Mouse (Mus musculus): ENCODE results near the gene Pex10.

Pex10 gene

GRCm38 (mm10) chr4:155065970-155066833, 614 bp upstream of the Pex10 start:
- DNase-seq: peak; percentile 92

GRCm38 (mm10) chr4:155068357-155068972, 1.6 kb downstream of the Pex10 start:
- DNase-seq: peak in 1 of 2 experiments; percentile 47

- DNase-seq: peak; percentile 79
Measured at GRCm38 (mm10) chr4:155069191-155069590, 2.4 kb downstream of the Pex10 start.

- no peak for DNase-seq
Measured at GRCm38 (mm10) chr4:155070199-155070598, 3.4 kb downstream of the Pex10 start.

- peak in 1 of 2 experiments; percentile 42 for DNase-seq
Measured at GRCm38 (mm10) chr4:155070921-155071320, 4.1 kb downstream of the Pex10 start.

- peak in 1 of 2 experiments; percentile 49 for DNase-seq
Measured at GRCm38 (mm10) chr4:155074418-155074817, 7.6 kb downstream of the Pex10 start.

GRCm38 (mm10) chr4:155075137-155075536, 8.3 kb downstream of the Pex10 start:
- no peak for DNase-seq

GRCm38 (mm10) chr4:155075813-155076212, 9.0 kb downstream of the Pex10 start:
- DNase-seq: no peak

GRCm38 (mm10) chr4:155076677-155077076, 9.9 kb downstream of the Pex10 start:
- DNase-seq: no peak

- peak in 1 of 2 experiments; percentile 45 for DNase-seq
Measured at GRCm38 (mm10) chr4:155078808-155079207, 12.0 kb downstream of the Pex10 start.

GRCm38 (mm10) chr4:155079666-155080065, 12.8 kb downstream of the Pex10 start:
- no peak for DNase-seq

GRCm38 (mm10) chr4:155083553-155083952, 16.7 kb downstream of the Pex10 start:
- no peak for DNase-seq

- no peak for DNase-seq
Measured at GRCm38 (mm10) chr4:155084351-155084750, 17.5 kb downstream of the Pex10 start.

GRCm38 (mm10) chr4:155085206-155086107, 18.6 kb downstream of the Pex10 start:
- DNase-seq: no peak

GRCm38 (mm10) chr4:155086108-155087024, 19.6 kb downstream of the Pex10 start, which contains the start of the genes Rer1 and Morn1:
TSS of gene Rer1 (minus strand) at chr4:155086382.
TSS of gene Morn1 (plus strand) at chr4:155086577.
- peak; percentile 99 to 100 for DNase-seq

GRCm38 (mm10) chr4:155089241-155089640, 22.4 kb downstream of the Pex10 start:
- DNase-seq: no peak

- DNase-seq: peak in 1 of 2 experiments; percentile 31
Measured at GRCm38 (mm10) chr4:155090147-155090546, 23.3 kb downstream of the Pex10 start.

GRCm38 (mm10) chr4:155090688-155091449, 24.1 kb downstream of the Pex10 start:
- peak in 1 of 2 experiments; percentile 26 for DNase-seq

GRCm38 (mm10) chr4:155092718-155093430, 26.1 kb downstream of the Pex10 start:
- peak; percentile 91 to 94 for DNase-seq

All from cerebellum, adult 18-20 months (tissue).